Mouse (Mus musculus): Measurements from ENCODE around the gene Fbxl2.

Fbxl2 gene

DNA sequence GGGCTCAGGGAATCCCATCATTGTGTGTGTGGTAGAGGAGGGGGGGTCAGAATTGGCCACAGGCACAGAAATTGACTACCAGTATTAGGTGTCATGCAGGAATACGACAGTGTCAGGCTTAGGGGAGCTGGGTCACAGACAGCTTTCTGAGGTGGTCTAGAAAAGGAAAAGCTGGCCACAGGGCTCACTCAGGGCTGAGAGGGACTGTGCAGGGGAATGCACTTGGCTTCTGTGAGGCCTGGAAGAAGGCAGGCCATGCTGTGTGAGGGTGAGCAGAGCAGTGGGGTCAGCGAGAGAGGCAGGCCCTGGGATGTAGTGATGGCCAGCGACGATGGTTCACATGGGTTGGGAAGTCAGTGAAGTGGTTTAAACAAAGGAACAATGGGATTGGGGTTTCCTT is 72.1 kb downstream of the Fbxl2 start:
- no peak for DNase-seq (ENCODE audit: low spot score)

- no peak for DNase-seq (ENCODE audit: low spot score)
These were observed 74.4 kb downstream of the Fbxl2 start for GRCm38 (mm10) chr9:113971615-113972014.

DNA sequence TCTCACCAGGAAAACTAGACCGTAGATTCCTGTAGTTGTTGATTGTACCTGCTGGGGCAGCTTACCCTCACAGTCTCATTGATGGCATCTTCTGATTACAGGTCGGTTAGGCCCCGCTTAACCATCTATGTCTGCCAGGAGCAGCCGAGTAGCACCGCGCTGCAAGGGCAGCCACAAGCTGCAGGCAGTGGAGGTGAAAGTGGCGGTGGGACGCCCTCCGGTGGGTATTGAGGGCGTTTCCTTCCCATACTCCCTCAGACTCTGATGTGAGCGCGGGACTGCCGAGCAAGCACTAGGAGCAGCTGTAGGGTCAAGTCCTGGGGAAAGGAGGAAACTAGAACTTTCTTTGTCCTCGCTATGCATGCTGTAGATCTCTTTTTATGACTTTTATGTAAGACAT is 76.0 kb downstream of the Fbxl2 start:
- no peak for DNase-seq (ENCODE audit: low spot score)

DNA sequence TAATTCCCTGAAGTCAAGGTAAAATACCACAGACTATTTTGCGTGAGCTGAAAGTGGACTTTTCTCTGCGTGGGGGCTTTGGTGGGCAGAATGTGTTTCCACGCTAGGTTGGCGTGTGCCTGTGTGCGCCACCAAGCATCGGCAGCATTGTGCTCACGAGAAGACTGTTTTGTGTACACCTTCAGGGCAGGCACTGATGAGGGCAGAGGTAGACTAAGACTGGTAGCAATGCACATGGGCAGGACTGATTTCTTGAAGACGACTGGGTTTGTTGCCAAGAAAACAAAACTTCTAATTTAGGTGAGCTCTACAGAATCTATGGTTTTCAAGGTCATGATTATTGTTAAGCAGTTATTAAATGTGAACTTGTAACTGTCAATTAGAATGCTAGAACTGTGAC is 76.6 kb downstream of the Fbxl2 start:
- DNase-seq (ENCODE audit: low spot score) = no peak

- DNase-seq (ENCODE audit: low spot score) = no peak
These were observed 77.0 kb downstream of the Fbxl2 start for GRCm38 (mm10) chr9:113968967-113969366.

DNA sequence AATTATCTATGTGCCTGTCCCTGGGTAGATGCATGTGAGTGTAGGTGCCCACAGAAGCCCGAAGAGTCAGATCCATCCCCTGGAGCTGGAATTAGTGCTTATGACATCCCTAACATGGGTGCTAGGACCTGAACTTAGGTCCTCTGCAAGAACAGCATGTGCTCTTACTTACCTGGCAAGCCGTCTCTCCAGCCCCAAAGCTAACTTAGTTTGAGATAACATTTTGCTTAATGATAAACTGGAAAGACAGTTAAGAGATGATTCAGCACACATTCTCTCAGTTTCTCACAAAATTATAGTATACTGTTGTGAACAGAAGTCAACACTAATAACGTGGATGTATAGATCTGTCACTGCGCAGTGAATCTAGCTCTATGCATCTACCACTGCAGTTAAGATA is 79.2 kb downstream of the Fbxl2 start:
- DNase-seq (ENCODE audit: low spot score) = no peak

DNA sequence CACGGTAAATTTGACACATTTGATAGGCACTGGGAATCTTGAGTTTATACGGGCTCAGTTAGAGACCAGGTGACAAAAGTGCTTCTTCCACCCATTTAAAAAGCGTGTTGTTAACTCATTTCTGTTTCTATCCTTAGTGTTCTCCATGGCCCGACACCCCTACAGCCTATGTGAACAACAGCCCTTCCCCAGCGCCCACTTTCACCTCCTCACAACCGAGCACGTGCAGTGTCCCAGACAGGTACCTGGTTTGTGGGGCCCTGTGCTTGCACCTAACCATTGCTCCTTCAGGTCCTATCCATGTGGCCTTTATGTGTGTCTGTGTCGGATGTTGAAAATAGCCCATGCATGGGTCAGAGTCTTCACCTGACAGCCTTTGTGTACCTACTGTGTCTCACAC is 81.6 kb downstream of the Fbxl2 start:
- no peak for DNase-seq (ENCODE audit: low spot score)

GRCm38 (mm10) chr9:113963718-113964117 is 82.3 kb downstream of the Fbxl2 start:
- DNase-seq (ENCODE audit: low spot score) = no peak

GRCm38 (mm10) chr9:113957777-113958176 is 88.2 kb downstream of the Fbxl2 start:
- no peak for DNase-seq (ENCODE audit: low spot score)

GRCm38 (mm10) chr9:113947216-113947615 is 98.8 kb downstream of the Fbxl2 start:
- DNase-seq (ENCODE audit: low spot score) = no peak

GRCm38 (mm10) chr9:113943372-113943771 is 102.6 kb downstream of the Fbxl2 start:
- no peak for DNase-seq (ENCODE audit: low spot score)

- DNase-seq (ENCODE audit: low spot score) = no peak
These were observed 104.7 kb downstream of the Fbxl2 start for GRCm38 (mm10) chr9:113941103-113941805.

- no peak for DNase-seq (ENCODE audit: low spot score)
These were observed 106.7 kb downstream of the Fbxl2 start for GRCm38 (mm10) chr9:113939063-113939850.

- no peak for DNase-seq (ENCODE audit: low spot score)
These were observed 110.4 kb downstream of the Fbxl2 start for GRCm38 (mm10) chr9:113935638-113936037.

DNA sequence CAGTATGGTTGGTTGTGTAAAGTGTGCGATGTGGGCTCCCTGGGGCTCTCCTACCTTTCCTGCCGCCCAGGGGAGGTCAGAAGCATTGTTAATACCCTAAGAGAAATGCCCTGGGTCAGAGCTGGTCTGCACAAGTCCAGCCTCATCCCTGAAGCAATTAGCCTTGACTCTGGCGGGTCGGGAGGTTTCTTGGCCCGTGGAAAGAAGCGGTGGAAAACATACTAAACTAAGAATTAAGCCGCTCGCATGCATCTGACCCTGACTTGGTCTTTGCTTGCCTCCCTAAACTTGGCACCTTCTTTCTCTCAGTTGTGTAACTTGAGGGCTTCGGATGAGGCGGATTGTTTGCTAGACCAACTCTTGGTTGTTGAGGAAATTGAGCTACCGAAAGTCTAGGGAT is 113.5 kb downstream of the Fbxl2 start:
- DNase-seq (ENCODE audit: low spot score) = no peak

DNA sequence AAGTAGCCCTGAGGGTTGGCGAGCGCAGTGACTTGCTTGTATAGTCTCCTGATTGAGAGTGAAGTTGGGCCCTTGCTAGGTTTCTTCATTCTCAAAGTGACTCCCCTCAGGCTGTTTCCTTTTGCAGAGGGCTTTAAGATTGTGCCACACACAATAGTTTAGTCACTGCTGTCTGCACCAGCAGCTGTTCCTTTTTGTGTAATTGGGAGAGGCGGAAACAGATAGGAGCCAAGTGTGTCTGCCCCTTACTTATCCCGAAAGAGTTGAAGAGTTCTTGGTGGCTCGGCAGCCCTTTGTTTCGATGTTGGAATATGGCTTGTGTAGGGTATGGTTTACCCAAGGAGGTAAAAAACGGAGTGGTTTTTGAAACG is 113.9 kb downstream of the Fbxl2 start:
- DNase-seq (ENCODE audit: low spot score) = no peak

GRCm38 (mm10) chr9:113931375-113932099 is 114.5 kb downstream of the Fbxl2 start:
- DNase-seq (ENCODE audit: low spot score) = no peak

DNA sequence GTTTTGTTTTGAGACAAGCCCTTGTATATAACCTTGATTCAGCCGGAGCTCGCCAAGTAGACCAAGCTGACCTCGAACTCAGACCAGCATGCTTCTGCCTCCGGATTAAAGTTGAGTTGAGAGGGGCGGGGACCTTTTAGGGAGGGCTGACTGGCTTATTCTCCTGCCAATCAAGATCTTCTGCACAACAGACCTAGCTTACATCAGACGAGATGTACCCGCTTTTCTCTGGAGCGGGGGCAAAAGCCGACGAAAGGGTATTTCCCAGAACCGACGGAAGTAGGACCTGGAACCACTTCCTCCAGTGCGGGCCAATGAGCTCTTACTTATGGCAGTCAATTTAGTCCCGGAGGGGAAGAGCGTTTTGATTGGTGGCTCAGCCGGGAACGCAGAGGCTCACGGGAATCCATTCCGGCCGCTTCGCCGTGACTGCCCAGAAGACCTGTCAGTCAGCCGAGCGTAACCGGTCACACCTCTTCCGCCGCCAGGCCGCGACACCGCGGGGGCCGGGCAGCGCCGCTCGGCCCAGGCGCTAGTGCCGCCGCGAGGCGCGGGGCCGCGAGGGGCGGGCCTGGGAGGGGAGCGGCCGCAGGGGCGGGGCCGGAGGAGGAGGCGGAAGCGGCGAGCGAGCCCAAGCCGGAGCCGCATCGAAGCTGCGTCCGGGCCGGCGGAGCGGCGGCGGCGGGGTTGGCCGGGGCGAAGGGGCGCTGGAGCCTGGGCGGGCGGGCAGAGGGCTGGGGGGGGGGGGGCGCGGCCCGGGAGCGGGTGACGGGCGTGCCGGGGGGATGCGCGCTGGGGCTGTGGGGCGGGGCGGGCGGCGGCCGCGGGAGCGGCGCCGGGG is 115.2 kb downstream of the Fbxl2 start, which contains the start of gene Ubp1:
Gene Ubp1, plus strand, starts transcription at position 401 of the 841 bp plus-strand sequence.
- peak; percentile 76 for DNase-seq (ENCODE audit: low spot score)

GRCm38 (mm10) chr9:113929676-113930075 is 116.3 kb downstream of the Fbxl2 start:
- DNase-seq (ENCODE audit: low spot score) = no peak

DNA sequence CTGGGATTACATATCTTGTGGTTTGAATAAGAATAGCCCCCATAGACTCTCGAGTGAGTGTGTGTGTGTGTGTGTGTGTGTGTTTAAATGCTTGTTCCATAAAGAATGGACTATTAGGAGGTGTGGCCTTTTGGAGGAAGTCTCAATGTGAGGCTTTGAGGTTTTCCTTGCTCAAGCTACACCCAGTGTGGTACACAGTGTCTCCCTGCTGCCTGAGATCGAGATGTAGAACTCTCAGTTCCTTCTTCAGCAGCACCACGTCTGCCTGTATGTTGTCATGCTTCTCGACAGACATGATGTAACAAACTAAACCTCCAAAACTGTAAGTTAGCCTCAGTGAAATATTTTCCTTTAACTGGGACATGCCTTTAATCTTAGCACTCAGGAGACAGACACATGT is 117.4 kb downstream of the Fbxl2 start:
- DNase-seq (ENCODE audit: low spot score) = no peak

- no peak for DNase-seq (ENCODE audit: low spot score)
These were observed 121.1 kb downstream of the Fbxl2 start for GRCm38 (mm10) chr9:113924883-113925282.

GRCm38 (mm10) chr9:113922677-113923076 is 123.3 kb downstream of the Fbxl2 start:
- DNase-seq (ENCODE audit: low spot score) = no peak
